Mouse (Mus musculus): ENCODE measurements at regions not wholly inside any gene's neighbourhood (a gene's known extent, or its start where the extent isn't known, plus 50 kb on each side); places are given as distances from the start of the nearest gene placed in this dataset.

DNA sequence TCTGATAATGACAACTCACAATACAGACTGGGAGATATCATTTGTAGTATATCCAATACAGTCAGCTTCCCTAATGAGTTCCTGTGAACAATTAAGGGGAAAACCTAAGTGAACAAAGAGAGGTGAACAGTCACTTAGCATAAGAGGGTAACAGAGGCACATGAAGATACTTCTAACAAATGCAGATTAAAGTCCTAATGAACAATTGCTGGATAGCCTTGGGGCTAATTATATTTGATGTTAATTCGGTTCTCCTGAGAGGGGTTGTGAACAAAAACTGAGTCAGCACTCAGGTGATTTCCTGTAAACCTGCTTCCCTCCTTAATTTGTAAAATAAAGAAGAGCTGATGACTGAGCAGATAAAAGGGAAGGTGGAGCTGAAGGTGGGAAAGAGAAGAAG, 1672.1 kb downstream of the 4930444P10Rik start:
- DNase-seq (ENCODE audit: low spot score in 2 of 2): no peak

DNA sequence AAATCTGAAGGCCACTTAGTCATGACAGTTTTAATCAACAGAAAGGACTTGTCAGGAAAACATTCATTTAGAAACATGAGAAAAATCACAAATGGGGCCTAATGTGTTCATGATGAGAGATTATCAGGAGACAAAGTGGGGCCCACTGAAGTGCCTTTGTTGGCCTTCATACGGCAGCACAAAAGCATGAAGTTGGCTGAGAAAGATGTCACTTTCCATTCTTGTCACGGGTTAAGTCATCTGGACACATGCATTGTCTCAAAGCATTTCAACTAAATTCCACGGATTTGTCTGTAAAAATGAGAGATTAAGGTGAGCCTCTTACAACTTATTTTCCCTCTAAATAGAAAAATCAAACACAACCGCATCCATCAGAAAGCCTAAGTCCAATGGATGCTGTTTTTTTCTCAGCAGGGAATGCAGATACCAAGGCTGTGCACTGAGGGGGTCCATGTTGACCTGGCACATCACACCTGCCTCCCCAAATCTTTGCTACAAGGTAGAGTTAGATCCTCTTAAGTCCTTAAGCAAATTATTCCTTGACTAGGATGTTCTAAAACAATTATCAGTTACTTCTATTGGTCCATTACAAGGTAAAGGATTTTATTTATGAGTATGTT, 1679.2 kb downstream of the 4930444P10Rik start:
- DNase-seq (ENCODE audit: low spot score in 2 of 2): no peak

DNA sequence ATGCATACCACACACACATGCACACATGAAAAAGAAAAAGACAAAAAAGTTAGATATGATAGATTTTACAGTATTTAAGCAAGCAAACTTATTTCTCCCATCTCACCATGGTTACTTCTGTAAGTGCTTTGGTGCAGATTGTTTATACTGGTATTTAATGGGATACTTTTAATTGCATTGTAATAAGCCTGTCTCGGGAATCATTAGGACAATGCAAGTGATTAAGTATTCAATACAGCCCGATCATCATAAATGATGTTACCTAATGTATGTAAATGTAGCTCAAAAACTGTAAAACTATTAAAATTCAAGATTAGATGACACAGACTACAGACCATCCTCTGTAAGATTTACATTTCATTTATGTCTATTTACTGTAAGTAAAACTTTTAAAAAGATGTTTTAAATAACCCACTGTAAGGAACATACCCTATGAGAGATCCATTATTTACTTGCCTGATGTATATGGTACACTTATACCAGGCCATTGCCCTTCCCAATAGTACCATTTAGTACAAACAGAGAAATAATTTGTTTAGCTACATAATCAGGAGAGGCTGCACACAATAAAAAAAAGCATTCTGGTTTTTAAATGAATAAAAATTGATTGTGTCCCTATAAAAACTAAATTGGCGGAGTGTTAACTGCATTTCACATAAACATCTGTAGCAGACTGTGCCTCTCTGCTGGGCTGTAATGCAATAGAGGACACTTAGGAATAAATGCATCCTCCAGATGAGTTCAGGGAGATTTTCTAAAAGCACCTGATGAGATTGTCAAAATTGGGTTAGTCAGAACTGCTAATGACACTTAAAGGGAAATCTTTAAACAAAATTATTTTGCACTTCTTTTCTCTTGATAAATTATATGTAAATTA, 1722.9 kb downstream of the 4930444P10Rik start:
- no peak for DNase-seq (ENCODE audit: low spot score in 2 of 2)

DNA sequence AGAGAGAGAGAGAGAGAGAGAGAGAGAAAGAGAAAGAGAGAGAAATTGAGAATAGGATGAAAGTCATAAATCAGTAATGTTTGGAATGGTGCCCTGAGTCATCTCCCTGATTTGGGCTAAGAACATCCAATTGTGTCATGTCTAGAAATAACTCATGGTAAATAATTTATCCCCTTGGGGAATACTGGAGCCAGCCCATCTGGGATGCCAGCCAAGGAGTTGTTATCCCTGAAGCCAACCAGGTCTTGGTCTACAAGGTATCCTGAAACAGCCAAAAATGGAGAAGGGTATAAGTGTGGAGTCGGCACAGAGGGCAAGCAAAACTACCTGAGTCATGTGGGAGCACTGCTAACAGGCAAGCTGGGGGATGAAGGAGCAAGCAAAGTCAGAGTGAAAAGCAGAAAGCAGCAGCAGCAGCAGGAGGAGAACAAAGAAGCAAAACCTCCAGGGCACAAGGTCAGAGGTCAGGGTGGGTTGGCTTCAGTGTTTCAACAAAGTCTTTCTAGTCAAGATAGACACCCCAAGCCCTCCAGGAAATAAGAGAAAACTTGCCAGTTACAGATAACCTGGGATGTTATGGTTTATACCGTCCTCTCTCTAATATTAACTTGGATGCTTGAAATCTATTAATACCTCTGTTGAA, 1733.0 kb downstream of the 4930444P10Rik start:
- DNase-seq (ENCODE audit: low spot score in 2 of 2): no peak

Data from layer of hippocampus, postnatal 10 days (tissue).